Mouse (Mus musculus) gastrocnemius, adult 8-10 months (tissue): ENCODE data around the gene Gdpd4. TPM values are rescaled to one million over a fixed set of nuclear protein-coding genes. Genes with fewer than 3 reads are reported as not detected.

Experiments used
- DNase-seq, 2 experiments: peaks; one replicate each; pipeline ENCODE4 v3.0.0; 2022; ENCODE audit warnings: low spot score in 2 of 2
- total RNA-seq, 4 experiments: library from RNA; stranded (reverse); gene quantifications; 2 replicates each; pipeline ENCODE4 v1.2.4; 2022

The Gdpd4 gene
- total RNA-seq, 4 experiments from 2014 or later, result not detected

GRCm38 (mm10) chr7:98084541-98085293 is 165.0 kb downstream of the Gdpd4 start:
- no peak for DNase-seq

GRCm38 (mm10) chr7:98085314-98085713 is 165.6 kb downstream of the Gdpd4 start:
- DNase-seq, result no peak

DNA sequence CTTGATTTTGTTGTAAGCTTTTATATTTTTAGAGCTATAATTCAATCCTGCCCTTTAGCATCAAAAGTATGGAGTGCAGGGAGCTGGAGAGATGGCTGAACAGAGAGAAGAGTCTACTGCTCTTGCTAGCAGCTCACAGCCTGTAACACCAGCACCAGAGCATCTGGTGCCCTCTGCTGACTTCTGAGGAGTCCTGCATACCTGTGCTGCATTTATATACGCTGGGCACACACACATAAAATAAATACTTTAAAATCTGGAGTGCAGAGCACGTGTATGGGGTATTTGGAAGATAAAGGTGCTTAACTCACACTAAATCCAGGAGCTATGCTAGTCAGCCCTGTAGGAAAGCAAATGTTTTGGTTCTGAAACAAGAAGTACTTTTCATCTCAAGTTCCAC is 166.6 kb downstream of the Gdpd4 start:
- DNase-seq, result no peak

DNA sequence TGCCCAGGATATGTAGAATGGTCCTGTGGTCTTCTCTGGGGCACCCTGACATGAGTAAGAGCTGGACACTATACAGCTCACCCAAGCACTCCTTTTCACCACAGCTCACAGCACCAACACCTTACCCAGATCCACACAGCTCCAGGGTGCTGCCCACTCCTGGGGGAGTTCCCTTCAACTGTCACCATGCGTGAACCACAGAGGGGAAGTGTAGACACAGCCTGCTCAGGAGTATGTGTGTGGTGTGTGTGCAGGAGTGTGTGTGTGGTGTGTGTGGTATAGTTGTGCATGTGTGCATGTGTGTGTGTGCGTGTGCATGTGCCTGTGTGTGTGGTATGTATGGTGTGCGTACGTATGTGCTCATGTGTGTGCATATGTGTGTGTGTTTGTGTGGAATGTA is 176.1 kb downstream of the Gdpd4 start:
- no peak for DNase-seq

DNA sequence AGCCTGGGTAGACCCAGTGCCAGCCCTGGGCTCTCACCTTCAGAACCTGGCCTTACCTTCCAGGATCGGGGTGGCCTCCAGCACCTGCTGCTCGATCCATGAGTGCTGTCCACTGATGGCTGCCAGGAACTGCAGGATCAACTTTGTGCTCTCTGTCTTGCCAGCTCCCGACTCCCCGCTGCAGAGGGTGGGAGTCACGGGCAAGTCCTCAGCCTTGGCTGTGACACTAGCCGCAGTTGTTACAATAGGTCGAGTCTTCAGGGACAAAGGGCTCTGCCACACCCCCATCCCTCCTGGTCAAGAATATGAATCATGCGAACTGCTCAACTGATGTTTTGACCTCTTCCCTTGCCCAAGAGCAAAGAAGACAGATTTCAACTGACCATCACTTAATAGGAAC is 177.8 kb downstream of the Gdpd4 start:
- DNase-seq, result no peak

Other genes starting within 250 kb of the Gdpd4 start
- 10 to 100 TPM; 30.6 to 32.6 (median 31.4) TPM for gene Clns1a, start 223.3 kb upstream of the Gdpd4 start, total RNA-seq
- 1 to 10 TPM in 1 of 4 experiments, under 1 TPM in 3; 0.58 to 1.1 (median 0.70) TPM for gene Aqp11, start 181.7 kb upstream of the Gdpd4 start, total RNA-seq
- 10 to 100 TPM; 24.1 to 35.7 (median 29.4) TPM for gene Pak1, start 131.4 kb upstream of the Gdpd4 start, total RNA-seq
- 1 to 10 TPM; 1.3 to 2.9 (median 2.2) TPM for gene Myo7a, start 199.6 kb downstream of the Gdpd4 start, total RNA-seq
- not detected for gene Omp, start 225.5 kb downstream of the Gdpd4 start, total RNA-seq